Mouse (Mus musculus): ENCODE data around the gene Zfp697. TPM values are rescaled to one million over a fixed set of nuclear protein-coding genes. Genes with fewer than 3 reads are reported as not detected.
"Not testable (repeated sequence)": the region's sequence is repeated elsewhere in the genome, so short reads cannot be mapped to it uniquely, and the experiment has no call there.

The Zfp697 gene
- polyA plus RNA-seq, 1 experiment from 2014 or later: 9.0 TPM

DNA sequence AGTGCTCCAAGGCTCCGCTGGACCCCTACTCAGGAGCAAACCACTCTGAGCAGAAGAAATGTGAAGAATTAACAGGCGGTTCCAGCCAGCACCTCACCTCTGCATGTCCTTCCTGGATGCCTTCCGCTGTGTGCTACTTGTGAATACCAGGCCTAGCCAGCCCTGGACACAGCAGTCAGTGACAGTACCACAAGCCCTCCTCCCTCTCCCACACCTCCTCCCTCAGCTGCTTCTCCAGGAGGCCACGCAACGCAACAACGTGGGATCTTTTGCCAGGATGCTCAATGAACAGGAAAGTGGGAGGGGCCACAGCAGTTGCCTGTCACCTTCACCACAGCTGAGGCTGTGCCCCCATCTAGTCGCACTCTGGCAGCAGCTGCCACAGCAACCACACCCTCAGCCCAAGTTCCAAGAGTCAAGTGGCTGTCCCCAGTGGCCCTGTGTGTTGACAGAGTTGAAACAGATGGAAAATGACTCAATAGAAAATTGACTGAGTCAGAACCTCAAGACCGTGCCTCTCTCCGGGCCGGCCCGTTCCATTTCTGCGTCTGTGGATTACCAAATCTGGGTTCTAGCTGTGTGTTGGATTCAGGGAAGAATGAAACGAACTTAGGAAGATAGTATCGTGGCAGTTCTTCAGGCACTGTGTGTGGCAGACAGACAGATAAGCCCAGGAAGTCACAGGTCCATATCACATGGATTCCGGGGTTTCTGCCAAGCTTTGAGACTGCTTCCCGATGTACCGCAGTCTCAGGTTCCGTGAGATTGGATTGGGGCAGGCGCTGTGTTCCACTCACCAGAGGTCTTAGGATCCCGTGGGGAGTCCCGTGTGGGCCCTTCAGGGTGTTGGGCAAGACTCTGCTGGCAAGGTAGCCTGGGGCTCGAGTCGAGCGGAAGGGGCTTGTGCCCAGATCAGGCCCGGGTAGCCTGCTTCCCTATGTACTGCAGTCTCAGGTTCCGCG, 28.6 kb downstream of the Zfp697 start:
- not testable (repeated sequence) for H3K4me2 ChIP-seq (replicated peaks); H3K27ac ChIP-seq; H3K27me3 ChIP-seq; H3K36me3 ChIP-seq; H3K9me3 ChIP-seq; H3K4me1 ChIP-seq; H3K4me3 ChIP-seq; H3K9ac ChIP-seq
- ATAC-seq (ENCODE audit: low FRiP score, low read depth): peak; percentile 67
- whole genome bisulfite sequencing: 92% methylated on average over 17 of the region's 27 CpGs

DNA sequence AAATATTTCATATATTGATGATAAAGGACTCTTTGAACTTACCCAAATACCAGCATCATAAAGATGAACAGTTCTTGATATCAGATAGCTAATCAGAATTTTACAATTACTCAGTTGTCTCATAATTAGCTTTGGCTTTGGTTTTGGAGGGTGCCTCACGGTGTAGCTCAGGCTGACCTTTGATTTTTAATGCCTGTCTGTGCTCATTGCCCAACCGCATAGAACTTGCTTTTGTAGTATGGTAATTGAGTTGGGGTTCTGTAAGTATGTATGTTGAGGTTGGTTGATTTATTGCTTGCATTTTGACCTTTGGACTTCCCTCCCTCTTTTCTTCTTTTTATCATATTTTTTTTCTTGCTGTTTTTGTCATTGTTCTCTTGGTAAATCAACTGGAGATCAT, 31.5 kb downstream of the Zfp697 start:
- H3K4me2 ChIP-seq (replicated peaks): no peak overlapping the region
- H3K36me3 ChIP-seq: no peaks in the 10 kb centered on the region
- no peaks in the 10 kb centered on the region for H3K9me3 ChIP-seq
- ATAC-seq (ENCODE audit: low FRiP score, low read depth): no peak
- H3K4me3 ChIP-seq: no peak overlapping the region
- 71% methylated on average over 2 of the region's 2 CpGs for WGBS
- H3K27ac ChIP-seq: no peak overlapping the region
- no peaks in the 10 kb centered on the region for H3K27me3 ChIP-seq
- peaks cover 15% of the 10 kb centered on the region for H3K4me1 ChIP-seq
- H3K9ac ChIP-seq: no peak overlapping the region

DNA sequence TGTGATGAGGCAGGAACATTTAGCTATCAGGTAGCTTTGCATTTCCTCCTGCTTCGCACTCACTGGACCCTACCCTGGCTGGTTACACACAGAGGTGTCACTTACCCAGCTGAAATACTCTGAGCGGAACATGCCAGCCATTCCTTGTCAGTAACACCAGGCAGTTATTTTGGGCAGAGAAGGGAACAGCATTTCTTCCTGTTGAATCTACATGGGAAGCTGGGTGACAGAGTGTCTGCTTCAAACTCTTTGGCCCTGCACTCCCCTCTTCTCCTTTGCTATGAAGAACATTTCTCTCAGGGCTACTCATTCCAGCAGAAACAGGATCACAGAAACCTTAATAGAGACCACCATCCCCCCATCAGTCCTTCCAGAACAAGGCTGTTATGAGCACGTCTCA, 32.0 kb downstream of the Zfp697 start:
- WGBS: 79% methylated on average over 3 of the region's 3 CpGs
- no peak overlapping the region for H3K4me3 ChIP-seq
- no peaks in the 10 kb centered on the region for H3K36me3 ChIP-seq
- peaks cover 15% of the 10 kb centered on the region for H3K4me1 ChIP-seq
- no peaks in the 10 kb centered on the region for H3K27me3 ChIP-seq
- no peaks in the 10 kb centered on the region for H3K9me3 ChIP-seq
- ATAC-seq (ENCODE audit: low FRiP score, low read depth): no peak
- H3K9ac ChIP-seq: no peak overlapping the region
- H3K4me2 ChIP-seq (replicated peaks): no peak overlapping the region
- no peak overlapping the region for H3K27ac ChIP-seq

DNA sequence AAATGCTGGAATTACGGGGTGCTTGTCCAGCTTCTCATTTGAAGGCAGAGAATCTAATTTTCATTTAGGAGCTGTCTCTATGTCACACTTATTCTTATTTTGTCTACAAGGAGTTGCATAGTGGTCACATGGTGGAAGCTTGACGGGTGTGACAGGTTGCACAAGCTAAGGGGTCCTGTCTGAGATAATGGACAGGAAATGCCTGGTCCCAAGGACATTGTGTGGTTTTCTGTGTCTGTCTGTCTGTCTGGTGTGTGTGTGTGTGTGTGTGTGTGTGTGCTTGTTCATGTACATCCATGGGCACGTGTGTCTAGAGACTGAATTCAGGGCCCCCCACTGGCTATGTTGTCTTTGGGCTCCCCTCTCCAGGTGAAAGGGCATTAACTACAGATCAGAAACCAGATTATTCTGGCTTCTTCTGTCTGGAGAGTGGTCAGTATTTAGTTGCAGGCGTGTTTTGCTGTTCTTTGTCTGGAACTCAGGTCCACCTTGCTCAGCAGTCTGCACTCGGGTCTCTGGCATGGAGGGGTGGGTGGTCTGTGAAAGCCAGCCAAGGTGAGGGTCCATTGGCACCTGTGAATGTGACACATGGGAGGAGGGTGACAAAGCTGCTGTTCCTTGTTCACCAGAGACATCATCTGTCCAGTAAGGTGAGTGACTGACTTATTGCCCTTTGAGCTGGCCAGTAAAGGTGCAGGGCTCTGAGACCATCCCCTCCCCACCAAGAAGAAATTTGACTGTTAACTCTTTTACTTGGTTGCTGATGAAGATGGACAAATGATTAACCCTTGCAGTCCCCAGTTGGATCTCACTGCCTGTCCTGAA, 34.4 kb downstream of the Zfp697 start:
- no peak overlapping the region for H3K9ac ChIP-seq
- no peak overlapping the region for H3K4me2 ChIP-seq (replicated peaks)
- no peaks in the 10 kb centered on the region for H3K27me3 ChIP-seq
- no peak overlapping the region for H3K27ac ChIP-seq
- ATAC-seq (ENCODE audit: low FRiP score, low read depth): no peak
- WGBS: 87% methylated on average over 5 of the region's 5 CpGs
- H3K9me3 ChIP-seq: no peaks in the 10 kb centered on the region
- peaks cover 18% of the 10 kb centered on the region for H3K4me1 ChIP-seq
- no peaks in the 10 kb centered on the region for H3K36me3 ChIP-seq
- H3K4me3 ChIP-seq: no peak overlapping the region

DNA sequence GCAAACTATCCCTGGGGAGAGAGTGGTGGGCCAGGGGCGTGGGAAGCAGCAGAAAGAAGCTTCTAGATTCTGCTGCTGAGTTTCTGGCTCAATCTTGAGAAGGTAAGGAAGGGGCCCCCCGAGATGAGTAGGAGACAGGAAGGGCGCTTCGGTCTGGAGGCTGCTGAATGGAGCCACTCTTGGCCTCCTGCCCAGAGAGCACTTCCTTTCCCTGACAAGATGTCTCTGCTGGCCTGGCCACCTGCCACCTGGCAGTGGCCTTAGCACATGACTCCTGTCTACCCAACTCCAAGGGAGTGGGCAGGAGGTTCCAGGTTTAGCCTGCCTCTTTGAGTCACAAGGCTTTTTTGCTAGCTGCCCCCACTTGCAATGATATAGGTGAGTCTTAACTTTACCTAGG, 35.1 kb downstream of the Zfp697 start:
- 0 out of 2 replicates have a peak, but pooled peaks have one; percentile 32 for ATAC-seq (ENCODE audit: low FRiP score, low read depth)
- Histone ChIP-seq H3K9ac (no peak overlapping the region), H3K4me3 (no peak overlapping the region), H3K27ac (no peak overlapping the region), H3K4me1 (peaks cover 18% of the 10 kb centered on the region), H3K9me3 (no peaks in the 10 kb centered on the region), H3K36me3 (no peaks in the 10 kb centered on the region; the same call in 1 of the 2 replicates), H3K27me3 (no peaks in the 10 kb centered on the region), H3K4me2 (replicated peaks) (no peak overlapping the region)
- WGBS: 68% methylated on average over 4 of the region's 4 CpGs

- H3K36me3 ChIP-seq: no peaks in the 10 kb centered on the region; the same call in 1 of the 2 replicates
- no peaks in the 10 kb centered on the region for H3K9me3 ChIP-seq
- H3K4me2 ChIP-seq (replicated peaks): no peak overlapping the region
- no peak overlapping the region for H3K9ac ChIP-seq
- H3K4me1 ChIP-seq: peaks cover 18% of the 10 kb centered on the region
- no peak overlapping the region for H3K27ac ChIP-seq
- H3K4me3 ChIP-seq: no peak overlapping the region
- ATAC-seq (ENCODE audit: low FRiP score, low read depth): no peak
- no peaks in the 10 kb centered on the region for H3K27me3 ChIP-seq
- WGBS: 51% methylated on average over 6 of the region's 6 CpGs
Observed at GRCm38 (mm10) chr3:98418991-98419785, 36.9 kb downstream of the Zfp697 start.

GRCm38 (mm10) chr3:98419786-98420070, 37.5 kb downstream of the Zfp697 start:
- H3K27ac ChIP-seq: no peak overlapping the region
- H3K4me3 ChIP-seq: no peak overlapping the region
- no peaks in the 10 kb centered on the region for H3K9me3 ChIP-seq
- no peaks in the 10 kb centered on the region; the same call in 1 of the 2 replicates for H3K36me3 ChIP-seq
- H3K9ac ChIP-seq: no peak overlapping the region
- no peak overlapping the region for H3K4me2 ChIP-seq (replicated peaks)
- WGBS: 15% methylated on average over 4 of the region's 4 CpGs
- no peak for ATAC-seq (ENCODE audit: low FRiP score, low read depth)
- peaks cover 18% of the 10 kb centered on the region for H3K4me1 ChIP-seq
- no peaks in the 10 kb centered on the region for H3K27me3 ChIP-seq

DNA sequence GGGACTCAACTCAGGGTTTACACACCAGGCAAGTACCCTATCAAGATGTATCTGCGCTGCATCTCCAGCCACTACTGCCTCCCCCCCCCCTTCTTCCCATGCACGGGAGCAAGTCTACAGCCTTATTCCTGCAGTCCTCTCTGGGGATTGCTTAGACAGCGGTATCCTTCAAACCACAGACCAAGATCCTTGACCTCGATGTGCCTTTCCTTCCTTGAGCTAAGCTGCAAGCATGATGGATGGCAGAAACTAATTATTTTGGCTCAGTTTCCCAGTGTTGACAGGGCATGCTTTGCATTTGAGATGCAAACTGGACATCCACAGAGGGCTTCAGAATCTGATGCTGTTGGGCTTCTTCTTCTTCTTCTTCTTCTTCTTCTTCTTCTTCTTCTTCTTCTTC, 40.7 kb downstream of the Zfp697 start:
- Histone ChIP-seq H3K36me3 (peaks cover 6% of the 10 kb centered on the region), H3K27me3 (peaks cover 29% of the 10 kb centered on the region), H3K27ac (no peak overlapping the region), H3K4me3 (no peak overlapping the region), H3K9me3 (no peaks in the 10 kb centered on the region), H3K4me1 (peaks cover 7% of the 10 kb centered on the region; the same call in 1 of the 2 replicates), H3K9ac (no peak overlapping the region), H3K4me2 (replicated peaks) (no peak overlapping the region)
- no peak for ATAC-seq (ENCODE audit: low FRiP score, low read depth)
- 87% methylated on average over 4 of the region's 4 CpGs for WGBS

DNA sequence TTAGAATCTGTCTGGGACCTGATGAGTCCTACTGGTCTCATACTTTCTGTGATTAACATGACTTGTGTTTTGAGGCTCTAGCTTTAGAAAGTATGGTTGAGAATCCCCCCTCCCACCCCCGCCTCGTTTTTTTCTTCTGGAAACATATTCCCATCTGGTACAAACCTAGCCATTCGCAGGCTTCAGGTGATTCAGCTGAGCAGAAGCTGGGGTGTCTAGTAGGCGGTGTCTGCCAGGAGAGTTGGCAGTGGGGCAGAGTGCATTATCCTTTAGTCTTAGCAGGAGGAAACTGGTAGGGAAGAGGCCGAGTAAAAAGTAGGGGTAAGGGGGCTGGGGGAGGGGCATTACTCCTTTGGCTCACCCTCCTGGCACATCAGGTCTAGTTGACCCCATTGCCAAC, 44.5 kb downstream of the Zfp697 start:
- Histone ChIP-seq H3K4me2 (replicated peaks) (peak overlapping the region; percentile 98), H3K27ac (no peak overlapping the region), H3K4me3 (peak overlapping the region; percentile 66), H3K36me3 (peaks cover 6% of the 10 kb centered on the region), H3K27me3 (peaks cover 51% of the 10 kb centered on the region), H3K9me3 (no peaks in the 10 kb centered on the region), H3K4me1 (peaks cover 10% of the 10 kb centered on the region), H3K9ac (no peak overlapping the region)
- 41% methylated on average over 5 of the region's 5 CpGs for WGBS
- ATAC-seq (ENCODE audit: low FRiP score, low read depth): no peak

DNA sequence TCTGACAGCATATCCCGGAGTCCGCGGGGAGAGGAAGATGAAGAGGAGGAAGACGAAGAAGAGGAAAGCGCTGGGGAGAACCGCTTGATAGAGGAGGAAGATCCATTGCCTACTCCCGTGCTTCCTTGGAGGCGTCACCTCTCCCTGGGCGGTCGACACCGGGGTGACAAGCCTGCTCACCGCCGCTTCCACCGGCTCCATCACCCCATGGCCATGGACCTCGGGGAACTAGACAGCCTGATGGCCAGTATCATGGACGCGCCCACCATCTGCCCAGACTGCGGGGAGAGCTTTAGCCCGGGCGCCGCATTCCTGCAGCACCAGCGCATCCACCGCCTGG, 45.0 kb downstream of the Zfp697 start:
- Histone ChIP-seq H3K9ac (peak overlapping the region; percentile 70; the same call in 1 of the 2 replicates), H3K36me3 (peaks cover 6% of the 10 kb centered on the region), H3K27ac (no peak overlapping the region), H3K9me3 (no peaks in the 10 kb centered on the region), H3K4me2 (replicated peaks) (peak overlapping the region; percentile 98), H3K4me1 (peaks cover 10% of the 10 kb centered on the region), H3K4me3 (peak overlapping the region; percentile 66), H3K27me3 (peaks cover 51% of the 10 kb centered on the region)
- WGBS: 2% methylated on average over 20 of the region's 23 CpGs
- ATAC-seq (ENCODE audit: low FRiP score, low read depth): peak; percentile 49; the same call in 1 of the 2 replicates

- Histone ChIP-seq H3K9me3 (no peaks in the 10 kb centered on the region), H3K4me1 (peaks cover 10% of the 10 kb centered on the region), H3K4me3 (peak overlapping the region; percentile 66), H3K9ac (peak overlapping the region; percentile 70), H3K27me3 (peaks cover 51% of the 10 kb centered on the region), H3K27ac (no peak overlapping the region), H3K36me3 (peaks cover 6% of the 10 kb centered on the region), H3K4me2 (replicated peaks) (peak overlapping the region; percentile 98)
- WGBS: under 1% methylated on average over 101 of the region's 110 CpGs
- peak; percentile 91 for ATAC-seq (ENCODE audit: low FRiP score, low read depth)
Observed at GRCm38 (mm10) chr3:98427600-98428448, 45.6 kb downstream of the Zfp697 start.

All from limb, embryonic 13.5 days (tissue).